Mouse (Mus musculus) liver, postnatal 0 days (tissue): ENCODE data around the gene Rims1.

ENCODE experiments used
- CTCF ChIP-seq: sonication (generic); IDR thresholded peaks from 2 replicates; pipeline ENCODE4 v1.5.1; 2016; ENCODE audit warnings: antibody characterized with exemption, low read depth
- EP300 ChIP-seq: IDR thresholded peaks from 2 replicates; pipeline ENCODE4 v1.6.1; 2016; ENCODE audit warnings: antibody characterized with exemption, low read depth, mild to moderate bottlenecking

DNA sequence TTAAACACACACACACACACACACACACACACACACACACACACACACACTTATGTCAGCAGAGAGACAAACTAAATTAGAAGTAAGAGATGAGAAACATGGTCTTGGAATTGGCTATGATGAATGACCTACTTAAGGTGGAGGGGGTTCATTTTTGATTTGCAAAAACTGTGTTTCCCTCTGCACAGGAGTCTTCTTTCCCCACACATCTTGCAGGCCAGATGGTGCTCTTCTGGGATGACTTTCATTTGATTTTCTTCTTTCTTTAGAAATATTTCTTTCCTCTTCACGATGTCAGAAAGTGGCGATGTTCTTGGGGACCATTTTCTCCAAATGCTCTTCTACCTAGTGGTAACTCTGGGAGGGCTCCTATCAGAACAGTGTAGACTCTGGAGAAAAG is 560.0 kb downstream of the Rims1 start:
- TF ChIP-seq CTCF (no peak), EP300 (no peak)
